Mouse (Mus musculus) ES-E14 (cell line): ENCODE results near the gene Aars2. TPM values are rescaled to one million over a fixed set of nuclear protein-coding genes. Genes with fewer than 3 reads are reported as not detected.

ENCODE experiments used
- DNase-seq: peaks from one replicate; pipeline ENCODE4 v3.0.0-alpha.2; 2013; ENCODE audit warnings: low read depth, low spot score
- H3K27ac ChIP-seq: 2 replicates; pipeline ENCODE4 v1.5.1; 2012; ENCODE audit warnings: low read depth, mild to moderate bottlenecking, low read length, moderate library complexity, mixed read lengths; ENCODE audit not compliant: poor library complexity, insufficient read depth, severe bottlenecking
- H3K36me3 ChIP-seq: 2 replicates; pipeline ENCODE4 v1.6.1; 2012; ENCODE audit warnings: mild to moderate bottlenecking, low read length, moderate library complexity, mixed read lengths; ENCODE audit not compliant: control insufficient read depth, poor library complexity, insufficient read depth, severe bottlenecking
- H3K4me1 ChIP-seq, 2 experiments: fragments of 150-350 bp in 1 of 2; sonication (generic) in 1 of 2; 2 replicates each; pipeline ENCODE4 v1.6.1; 2012; ENCODE audit warnings: low read length in 2 of 2, mild to moderate bottlenecking in 1 of 2, mixed read lengths in 1 of 2; ENCODE audit not compliant: control insufficient read depth in 2 of 2, insufficient read depth in 2 of 2, poor library complexity in 1 of 2
- H3K4me3 ChIP-seq, 2 experiments: fragments of 150-350 bp in 1 of 2; sonication (generic) in 1 of 2; 2 replicates each; pipeline ENCODE4 v1.5.1; 2012; ENCODE audit warnings: low read length in 2 of 2, low read depth in 1 of 2, mild to moderate bottlenecking in 1 of 2, mixed read lengths in 1 of 2; ENCODE audit not compliant: insufficient read depth in 1 of 2, poor library complexity in 1 of 2, severe bottlenecking in 1 of 2
- H3K9ac ChIP-seq: 2 replicates; pipeline ENCODE4 v1.6.1; 2012; ENCODE audit warnings: low read depth, mild to moderate bottlenecking, low read length, mixed read lengths; ENCODE audit not compliant: poor library complexity, insufficient read depth, severe bottlenecking
- H3K9me3 ChIP-seq: fragments of 150-350 bp; sonication (generic); 2 replicates; pipeline ENCODE4 v1.6.1; 2012; ENCODE audit warnings: low read depth, mild to moderate bottlenecking, low read length; ENCODE audit not compliant: control insufficient read depth, insufficient read depth
- CHD2 ChIP-seq: IDR thresholded peaks from 2 replicates; pipeline ENCODE4 v1.6.1; 2014; ENCODE audit warnings: mild to moderate bottlenecking, low read depth, low read length, inconsistent platforms
- HCFC1 ChIP-seq: IDR thresholded peaks from 2 replicates; pipeline ENCODE4 v1.6.1; 2012; ENCODE audit warnings: low read length, inconsistent platforms, borderline replicate concordance; ENCODE audit not compliant: insufficient read depth
- MAFK ChIP-seq: IDR thresholded peaks from 2 replicates; pipeline ENCODE4 v1.6.1; 2014; ENCODE audit warnings: mild to moderate bottlenecking, low read depth, low read length, inconsistent platforms; ENCODE audit not compliant: insufficient read depth
- ZC3H11A ChIP-seq: IDR thresholded peaks from 2 replicates; pipeline ENCODE4 v1.6.1; 2012; ENCODE audit warnings: low read depth, mild to moderate bottlenecking, inconsistent platforms, low read length, borderline replicate concordance
- ZNF384 ChIP-seq: IDR thresholded peaks from 2 replicates; pipeline ENCODE4 v1.6.1; 2012; ENCODE audit warnings: low read depth, low read length, inconsistent platforms
- in situ Hi-C, 2 experiments: fragments of 600-800 bp; cut with MboI; formaldehyde crosslinking; loops; one replicate each; pipeline ENCODE4 v1.15.1; 2025; ENCODE audit warnings: low sequenced_read_pairs in 2 of 2, inconsistent platforms in 1 of 2; ENCODE audit not compliant: unreplicated experiment in 2 of 2
- total RNA-seq: library from RNA; depleted of rRNA; stranded (reverse); fragments of 300-350 nt; gene quantifications from 2 replicates; pipeline ENCODE4 v1.2.3, GENCODE M21; 2012

Aars2 gene
- total RNA-seq, 1 experiment = 36.6 TPM

DNA sequence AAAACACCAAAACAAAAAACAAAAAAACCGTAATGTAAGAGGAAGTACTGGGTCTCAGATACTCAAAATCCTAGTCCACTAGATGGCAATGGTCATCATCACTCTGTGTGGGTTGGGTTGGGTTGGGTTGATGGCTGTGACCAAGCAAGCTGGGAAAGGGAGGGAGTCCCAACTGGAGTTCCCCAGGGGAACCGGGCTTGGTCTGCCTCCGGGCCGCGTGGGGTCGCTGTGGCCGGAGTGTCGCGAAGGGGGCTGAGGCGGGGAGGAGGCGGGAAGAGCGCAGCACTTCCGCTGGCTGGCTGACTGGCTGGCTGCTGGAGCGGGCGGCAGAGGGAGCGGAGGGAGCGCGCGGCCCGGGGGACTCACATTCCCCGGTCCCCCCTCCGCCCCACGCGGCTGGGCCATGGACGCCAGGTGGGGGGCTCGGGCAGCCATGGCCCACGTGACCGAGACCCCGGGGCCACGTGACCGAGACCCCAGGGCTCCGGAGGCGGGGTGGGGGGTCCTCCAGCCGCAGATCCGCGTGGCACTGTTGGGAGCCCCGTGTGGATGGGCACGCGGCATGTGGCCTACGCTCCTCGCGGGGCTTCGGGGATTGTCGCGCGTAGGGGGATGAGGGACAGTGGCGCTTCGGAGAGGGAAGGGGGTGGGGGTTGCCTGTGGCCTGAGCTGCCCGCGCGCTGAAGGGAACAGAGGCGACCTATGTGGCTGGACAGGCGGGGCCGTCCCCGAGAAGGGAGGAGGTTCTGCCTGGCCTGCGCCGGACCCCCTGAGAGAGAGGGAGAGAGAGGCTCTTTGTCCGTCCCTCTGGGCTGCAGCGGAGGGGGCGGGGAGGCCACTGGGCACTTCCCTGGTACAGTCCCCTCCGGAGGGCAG, 57.3 kb downstream of the Aars2 start, which contains the start of gene Slc35b2:
Gene Slc35b2 (plus strand): TSS at position 220 of the 876 bp plus-strand sequence.
- H3K4me1 ChIP-seq = peaks cover under 1 to 7% of the 10 kb centered on the region in 2 experiments; a peak in 3 of 4 replicates
- peak within 1 kb of the TSS; percentile 79 to 80 for H3K4me3 ChIP-seq
- peaks cover 37% of the 10 kb centered on the region for H3K36me3 ChIP-seq
- no peaks in the 10 kb centered on the region for H3K9me3 ChIP-seq
- in situ Hi-C loops = no loop called here
- H3K9ac ChIP-seq = peak within 1 kb of the TSS; percentile 86
- peak within 1 kb of the TSS; percentile 74 for H3K27ac ChIP-seq
- peak; percentile 86 for TF ChIP-seq ZNF384
- no peak for TF ChIP-seq MAFK
- DNase-seq = no peak

DNA sequence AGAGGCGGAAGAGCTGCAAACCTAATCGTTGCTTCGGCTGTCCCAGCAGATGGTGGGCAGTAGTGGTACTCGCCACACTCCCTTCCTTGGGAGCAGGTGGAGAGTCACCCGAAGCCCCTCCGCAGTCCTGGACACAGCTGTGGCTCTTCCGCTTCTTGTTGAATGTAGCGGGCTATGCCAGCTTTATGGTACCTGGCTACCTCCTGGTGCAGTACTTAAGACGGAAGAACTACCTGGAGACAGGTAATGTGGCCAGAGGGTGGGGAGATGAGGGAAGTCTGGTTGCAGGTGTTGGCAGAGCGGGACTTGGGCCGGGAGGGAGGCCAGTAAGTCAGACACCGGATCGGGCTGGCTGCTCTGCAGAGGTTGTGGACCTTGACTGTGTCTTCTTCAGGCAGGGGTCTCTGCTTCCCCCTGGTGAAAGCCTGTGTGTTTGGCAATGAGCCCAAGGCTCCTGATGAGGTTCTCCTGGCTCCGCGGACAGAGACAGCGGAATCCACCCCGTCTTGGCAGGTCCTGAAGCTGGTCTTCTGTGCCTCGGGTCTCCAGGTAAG, 58.0 kb downstream of the Aars2 start:
- Histone ChIP-seq H3K36me3 (peaks cover 44% of the 10 kb centered on the region), H3K27ac (peak overlapping the region; percentile 74; the same call in 1 of the 2 replicates), H3K4me3 (peak overlapping the region; percentile 79 to 80), H3K4me1 (peaks cover 0 to 3% of the 10 kb centered on the region in 2 experiments; a peak in 1 of 4 replicates), H3K9ac (peak overlapping the region; percentile 86), H3K9me3 (no peaks in the 10 kb centered on the region)
- no peak for DNase-seq
- TF ChIP-seq HCFC1 = no peak
- no peak for TF ChIP-seq MAFK
- no peak for TF ChIP-seq CHD2
- no peak for TF ChIP-seq ZC3H11A
- no peak for TF ChIP-seq ZNF384
- in situ Hi-C loops = no loop called here

DNA sequence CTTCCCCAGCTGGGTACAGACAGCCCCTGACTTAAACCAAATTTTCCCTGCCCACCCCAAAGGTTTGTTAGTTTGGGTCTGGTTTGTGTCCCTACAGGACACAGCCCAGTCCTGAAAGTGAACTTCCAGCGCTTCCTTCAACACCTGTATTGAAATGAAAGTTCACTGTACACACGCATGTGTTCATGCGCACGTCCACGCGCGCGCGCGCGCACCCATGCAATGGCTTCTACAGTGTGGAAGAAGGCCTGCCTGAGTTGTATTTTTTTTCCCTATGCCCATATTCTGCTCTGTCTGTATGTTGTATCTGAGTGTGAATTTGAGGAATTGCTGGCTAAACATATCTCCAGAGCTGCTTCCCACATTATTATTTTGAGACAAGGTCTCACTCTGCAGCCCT, 58.5 kb downstream of the Aars2 start:
- in situ Hi-C loops = no loop called here
- H3K27ac ChIP-seq = no peak overlapping the region

DNA sequence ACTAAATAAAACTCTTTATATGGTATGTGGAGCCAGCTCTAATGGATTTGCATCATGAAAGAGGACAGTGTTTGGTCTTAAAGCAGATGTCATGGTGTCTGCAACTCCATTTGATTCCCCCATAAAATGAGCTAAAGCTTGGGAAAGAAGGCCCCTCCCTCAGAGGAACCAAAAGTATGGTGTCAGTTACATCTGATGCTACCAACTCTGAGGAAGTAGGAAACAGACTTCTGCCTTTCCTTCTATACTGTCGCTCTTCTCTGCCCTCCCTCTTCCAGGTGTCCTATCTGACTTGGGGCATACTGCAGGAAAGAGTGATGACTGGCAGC, 59.4 kb downstream of the Aars2 start:
- TF ChIP-seq HCFC1 (no peak), ZNF384 (no peak), CHD2 (no peak; the same call in 1 of the 2 replicates), MAFK (no peak), ZC3H11A (no peak)
- no peak for DNase-seq
- H3K4me3 ChIP-seq = no peak overlapping the region
- no peaks in the 10 kb centered on the region for H3K9me3 ChIP-seq
- in situ Hi-C loops = no loop called here
- peaks cover 58% of the 10 kb centered on the region for H3K36me3 ChIP-seq
- peaks cover 0 to 3% of the 10 kb centered on the region in 2 experiments; a peak in 1 of 4 replicates for H3K4me1 ChIP-seq
- H3K9ac ChIP-seq = no peak overlapping the region
- H3K27ac ChIP-seq = no peak overlapping the region

More for the DNA sequence above, 58.5 kb downstream of the Aars2 start:
- Histone ChIP-seq H3K9ac (peak overlapping the region; percentile 86; the same call in 1 of the 2 replicates), H3K9me3 (no peaks in the 10 kb centered on the region), H3K4me3 (peak overlapping the region; percentile 79 to 80), H3K36me3 (peaks cover 49% of the 10 kb centered on the region), H3K4me1 (peaks cover 0 to 3% of the 10 kb centered on the region in 2 experiments; a peak in 1 of 4 replicates)
- no peak for DNase-seq
- no peak for TF ChIP-seq CHD2
- TF ChIP-seq ZNF384 = no peak
- no peak for TF ChIP-seq ZC3H11A
- no peak for TF ChIP-seq MAFK
- TF ChIP-seq HCFC1 = no peak
